Mouse (Mus musculus): ENCODE measurements around the gene Btbd9. TPM values are rescaled to one million over a fixed set of nuclear protein-coding genes. Genes with fewer than 3 reads are reported as not detected.

The Btbd9 gene
- total and polyA plus RNA-seq, 3 experiments = 24.7 to 33.8 TPM; not detected in 1

- TF ChIP-seq NRF1 (IDR thresholded peaks at IDR 0.05; ENCODE audit: insufficient read depth, low read depth, low read length, poor library complexity, severe bottlenecking) (0 out of 2 replicates have a peak, but pooled peaks have one; percentile 5), POLR2A (IDR thresholded peaks at IDR 0.05; ENCODE audit: control insufficient read depth in 1 of 2, insufficient read depth in 1 of 2, low read depth in 1 of 2, low read length in 2 of 2, poor library complexity in 1 of 2) (no peak), ETS1 (IDR thresholded peaks at IDR 0.05; ENCODE audit: low read depth, low read length) (no peak), ZKSCAN1 (IDR thresholded peaks at IDR 0.05; ENCODE audit: low read depth, low read length) (no peak), MXI1 (IDR thresholded peaks at IDR 0.05; ENCODE audit: low read depth, low read length) (peak; percentile 91), CTCF (IDR thresholded peaks at IDR 0.05 in 2 of 3, conservative IDR thresholded peaks at IDR 0.05 in 1 of 3; ENCODE audit: control insufficient read depth in 1 of 3, insufficient read depth in 1 of 3, low read depth in 2 of 3, low read length in 3 of 3, poor library complexity in 1 of 3, severe bottlenecking in 1 of 3) (no peak), TAL1 (IDR thresholded peaks at IDR 0.05; ENCODE audit: low read length) (no peak), USF1 (IDR thresholded peaks at IDR 0.05; ENCODE audit: low read depth, low read length) (peak; percentile 60; the same call in 1 of the 2 replicates), USF2 (IDR thresholded peaks at IDR 0.05; ENCODE audit: borderline replicate concordance in 1 of 2, insufficient read depth in 1 of 2, low read depth in 1 of 2, low read length in 2 of 2) (peak in 1 of 2 experiments; percentile 23; a peak in 1 of 4 replicates), TBP (IDR thresholded peaks at IDR 0.05; ENCODE audit: low read depth, low read length) (peak; percentile 36; the same call in 1 of the 2 replicates), SMC3 (IDR thresholded peaks at IDR 0.05; ENCODE audit: low read depth, low read length) (no peak), SIN3A (IDR thresholded peaks at IDR 0.05; ENCODE audit: low read length) (peak; percentile 88), BHLHE40 (IDR thresholded peaks at IDR 0.05; ENCODE audit: borderline replicate concordance, low read depth, low read length) (peak; percentile 85), JUND (IDR thresholded peaks at IDR 0.05; ENCODE audit: low read depth, low read length) (no peak), TCF12 (IDR thresholded peaks at IDR 0.05; ENCODE audit: low read depth, low read length) (peak; percentile 31; the same call in 1 of the 2 replicates), ELF1 (IDR thresholded peaks at IDR 0.05; ENCODE audit: low read depth, low read length) (peak; percentile 33; the same call in 1 of the 2 replicates), POLR2AphosphoS5 (IDR thresholded peaks at IDR 0.05; ENCODE audit: borderline replicate concordance, low read depth, low read length) (no peak), ZNF384 (IDR thresholded peaks at IDR 0.05; ENCODE audit: low read depth, low read length) (no peak), RCOR1 (IDR thresholded peaks at IDR 0.05; ENCODE audit: low read depth, low read length) (0 out of 2 replicates have a peak, but pooled peaks have one; percentile 6), MAX (IDR thresholded peaks at IDR 0.05; ENCODE audit: low read length) (peak; percentile 91), E2F4 (IDR thresholded peaks at IDR 0.05; ENCODE audit: borderline replicate concordance, low read depth, low read length) (no peak), MYC (IDR thresholded peaks at IDR 0.05; ENCODE audit: low read depth, low read length) (peak; percentile 95), CHD1 (IDR thresholded peaks at IDR 0.05; ENCODE audit: low read depth, low read length) (peak; percentile 89; the same call in 1 of the 2 replicates)
- peak overlapping the region; percentile 79 to 97 for H3K4me3 ChIP-seq (ENCODE audit: control insufficient read depth in 1 of 2, insufficient read depth in 1 of 2, low read depth in 2 of 2, low read length in 2 of 2)
- H3K36me3 ChIP-seq (ENCODE audit: control insufficient read depth in 1 of 2, insufficient read depth in 2 of 2, low read length in 2 of 2) = peaks cover 0 to 17% of the 10 kb centered on the region in 2 experiments; a peak in 2 of 4 replicates
- DNase-seq (ENCODE audit: low read depth, low spot score) = peak; percentile 83
- H3K79me2 ChIP-seq (ENCODE audit: control insufficient read depth, insufficient read depth, low read length, poor library complexity) = peaks cover 32% of the 10 kb centered on the region
- H3K27me3 ChIP-seq (ENCODE audit: control insufficient read depth in 1 of 2, insufficient read depth in 2 of 2, low read length in 2 of 2) = no peaks in the 10 kb centered on the region
- peak overlapping the region; percentile 67 for H3K27ac ChIP-seq (ENCODE audit: control insufficient read depth, low read depth, low read length)
- H3K9me3 ChIP-seq (replicated peaks; ENCODE audit: insufficient read depth, low read length) = no peaks in the 10 kb centered on the region
- peak overlapping the region; percentile 80 for H3K9ac ChIP-seq (ENCODE audit: control insufficient read depth, low read depth, low read length, poor library complexity, severe bottlenecking)
- H3K4me1 ChIP-seq (ENCODE audit: control insufficient read depth in 1 of 2, insufficient read depth in 2 of 2, low read length in 2 of 2) = peaks cover 6 to 15% of the 10 kb centered on the region in 2 experiments
Measured at GRCm38 (mm10) chr17:30575121-30575904, 975 bp downstream of the Btbd9 start.

Data from MEL (cell line).